Mouse (Mus musculus): ENCODE measurements around the gene Tnk1.

GRCm38 (mm10) chr11:69870289-69871069 lies 11.9 kb upstream of the Tnk1 start:
- TF ChIP-seq CTCF (IDR thresholded peaks at IDR 0.05; ENCODE audit: low read depth, low read length) (no peak), GATA1 (IDR thresholded peaks at IDR 0.05; ENCODE audit: borderline replicate concordance, low read length) (no peak), GATA2 (IDR thresholded peaks at IDR 0.05; ENCODE audit: borderline replicate concordance, low read depth, low read length) (no peak), TAL1 (conservative IDR thresholded peaks at IDR 0.05; ENCODE audit: low read depth, low read length) (no peak), POLR2AphosphoS5 (IDR thresholded peaks at IDR 0.05; ENCODE audit: insufficient replicate concordance, low read depth, low read length) (no peak)

All from G1E (cell line).